Mouse (Mus musculus) cerebellum, adult 11-12 months (tissue): Measurements from ENCODE around the gene Kcnj6.
A peak's percentile ranks its signal among the peaks of the same experiment; 100 is the strongest.

ENCODE experiments used
- DNase-seq: peaks from one replicate; pipeline ENCODE4 v3.0.0; 2022

Gene Kcnj6

GRCm38 (mm10) chr16:94760732-94761131 is 236.8 kb downstream of the Kcnj6 start:
- no peak for DNase-seq

GRCm38 (mm10) chr16:94759761-94760160 is 237.7 kb downstream of the Kcnj6 start:
- no peak for DNase-seq

GRCm38 (mm10) chr16:94758606-94759005 is 238.9 kb downstream of the Kcnj6 start:
- DNase-seq, result no peak

- no peak for DNase-seq
These were observed 241.1 kb downstream of the Kcnj6 start for GRCm38 (mm10) chr16:94756352-94756751.

GRCm38 (mm10) chr16:94753453-94753852 is 244.0 kb downstream of the Kcnj6 start:
- DNase-seq, result no peak

GRCm38 (mm10) chr16:94752781-94753180 is 244.7 kb downstream of the Kcnj6 start:
- no peak for DNase-seq

GRCm38 (mm10) chr16:94745016-94745415 is 252.5 kb downstream of the Kcnj6 start:
- peak; percentile 58 for DNase-seq

- DNase-seq, result peak; percentile 61
These were observed 253.5 kb downstream of the Kcnj6 start for GRCm38 (mm10) chr16:94743853-94744501.

GRCm38 (mm10) chr16:94737359-94737687 is 260.2 kb downstream of the Kcnj6 start:
- DNase-seq, result no peak

GRCm38 (mm10) chr16:94736462-94737358 is 260.8 kb downstream of the Kcnj6 start:
- DNase-seq, result no peak

GRCm38 (mm10) chr16:94735472-94735871 is 262.0 kb downstream of the Kcnj6 start:
- no peak for DNase-seq

GRCm38 (mm10) chr16:94731027-94731426 is 266.5 kb downstream of the Kcnj6 start:
- no peak for DNase-seq

GRCm38 (mm10) chr16:94729236-94729635 is 268.3 kb downstream of the Kcnj6 start:
- DNase-seq, result no peak

GRCm38 (mm10) chr16:94724747-94725211 is 272.7 kb downstream of the Kcnj6 start:
- peak; percentile 54 for DNase-seq

- peak; percentile 92 for DNase-seq
These were observed 273.4 kb downstream of the Kcnj6 start for GRCm38 (mm10) chr16:94724061-94724596.

- DNase-seq, result peak; percentile 54
These were observed 274.6 kb downstream of the Kcnj6 start for GRCm38 (mm10) chr16:94722936-94723335.

GRCm38 (mm10) chr16:94721549-94722006 is 275.9 kb downstream of the Kcnj6 start:
- DNase-seq, result no peak

- no peak for DNase-seq
These were observed 276.9 kb downstream of the Kcnj6 start for GRCm38 (mm10) chr16:94720476-94721153.

- DNase-seq, result no peak
These were observed 278.0 kb downstream of the Kcnj6 start for GRCm38 (mm10) chr16:94719488-94719887.

- no peak for DNase-seq
These were observed 278.6 kb downstream of the Kcnj6 start for GRCm38 (mm10) chr16:94718919-94719318.

- no peak for DNase-seq
These were observed 280.4 kb downstream of the Kcnj6 start for GRCm38 (mm10) chr16:94717051-94717450.

GRCm38 (mm10) chr16:94714483-94714882 is 283.0 kb downstream of the Kcnj6 start:
- DNase-seq, result no peak

- peak; percentile 85 for DNase-seq
These were observed 283.9 kb downstream of the Kcnj6 start for GRCm38 (mm10) chr16:94713480-94714094.
